Mouse (Mus musculus) hindbrain, embryonic 11.5 days (tissue): Measurements from ENCODE around the gene Zfp777. TPM values are rescaled to one million over a fixed set of nuclear protein-coding genes. Genes with fewer than 3 reads are reported as not detected.

Experiments
- ATAC-seq: fragments of 200-750 bp; cut with Nextera tagmentation; 2 replicates; pipeline ENCODE4 v1.8.0; 2017; ENCODE audit warnings: mild to moderate bottlenecking, moderate TSS enrichment, moderate library complexity; ENCODE audit not compliant: low FRiP score
- DNase-seq: peaks from one replicate; pipeline ENCODE4 v3.0.0-alpha.2; 2015; ENCODE audit warnings: low spot score
- H3K27ac ChIP-seq: fragments of 300-500 bp; sonication (generic); 2 replicates; pipeline ENCODE4 v1.5.1; 2014; ENCODE audit warnings: mild to moderate bottlenecking, low read depth, low read length
- H3K27me3 ChIP-seq: fragments of 300-500 bp; sonication (generic); 2 replicates; pipeline ENCODE4 v1.6.1; 2014; ENCODE audit warnings: mild to moderate bottlenecking, low read length, moderate library complexity, mixed read lengths; ENCODE audit not compliant: control insufficient read depth, insufficient read depth
- H3K36me3 ChIP-seq: fragments of 300-500 bp; sonication (generic); 2 replicates; pipeline ENCODE4 v1.6.1; 2014; ENCODE audit warnings: mild to moderate bottlenecking, low read length, moderate library complexity, mixed read lengths; ENCODE audit not compliant: control insufficient read depth, insufficient read depth
- H3K4me1 ChIP-seq: fragments of 300-500 bp; sonication (generic); replicated peaks from 2 replicates; pipeline ENCODE4 v1.6.1; 2014; ENCODE audit warnings: low read length, mixed read lengths; ENCODE audit not compliant: control insufficient read depth, insufficient read depth
- H3K4me2 ChIP-seq: fragments of 300-500 bp; sonication (generic); replicated peaks from 2 replicates; pipeline ENCODE4 v1.6.1; 2014; ENCODE audit warnings: mild to moderate bottlenecking, low read depth, low read length
- H3K4me3 ChIP-seq: fragments of 300-500 bp; sonication (generic); 2 replicates; pipeline ENCODE4 v1.5.1; 2014; ENCODE audit warnings: low read depth, low read length
- H3K9ac ChIP-seq: fragments of 300-500 bp; sonication (generic); 2 replicates; pipeline ENCODE4 v1.6.1; 2014; ENCODE audit warnings: low read depth, low read length
- H3K9me3 ChIP-seq: fragments of 300-500 bp; sonication (generic); 2 replicates; pipeline ENCODE4 v1.6.1; 2016; ENCODE audit warnings: low read length; ENCODE audit not compliant: control insufficient read depth
- WGBS: fragments of 180-500 bp; shearing (Covaris S2); extraction: QIAGEN DNeasy Blood & Tissue Kit; methylation state at CpG from one replicate; pipeline ENCODE4 v1.1.7; 2014; 5-methylcytosine and 5-hydroxymethylcytosine counted together
- polyA plus RNA-seq: library from polyadenylated mRNA; unstranded; fragments of >200 nt; fragmentation: Nextera tagmentation; extraction: Ambion mirVana; gene quantifications from 2 replicates; pipeline ENCODE4 v1.2.1, GENCODE M21; 2014

Zfp777 gene
- polyA plus RNA-seq, 1 experiment from 2014 or later = 9.7 TPM

DNA sequence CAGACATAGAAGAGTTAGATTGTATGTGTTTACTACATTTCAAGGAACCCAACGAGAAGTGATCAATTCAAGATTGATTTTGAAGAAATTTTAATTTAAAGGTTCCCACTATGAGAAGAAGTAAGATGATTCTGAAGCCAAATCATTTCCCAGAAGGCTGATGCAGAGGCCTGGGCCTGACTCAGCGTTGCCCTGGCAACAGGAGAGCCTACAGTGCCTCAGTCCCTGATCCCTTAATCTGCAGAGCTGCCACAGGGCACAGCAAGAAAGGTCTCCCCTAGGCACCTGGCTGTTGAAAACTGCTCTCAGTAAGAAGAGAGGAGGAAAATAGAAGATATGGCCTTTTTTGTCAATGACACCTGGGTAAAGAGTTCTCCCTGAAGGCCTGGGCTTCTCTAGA lies 28.7 kb downstream of the Zfp777 start:
- WGBS = 75% methylated on average over 2 of the region's 2 CpGs
- no peak overlapping the region for H3K27ac ChIP-seq
- no peaks in the 10 kb centered on the region for H3K4me1 ChIP-seq
- ATAC-seq (no peak), DNase-seq (no peak)
- no peaks in the 10 kb centered on the region for H3K27me3 ChIP-seq
- no peaks in the 10 kb centered on the region for H3K9me3 ChIP-seq
- no peak overlapping the region for H3K4me2 ChIP-seq
- no peak overlapping the region for H3K9ac ChIP-seq
- peaks cover 7% of the 10 kb centered on the region for H3K36me3 ChIP-seq
- no peak overlapping the region for H3K4me3 ChIP-seq

DNA sequence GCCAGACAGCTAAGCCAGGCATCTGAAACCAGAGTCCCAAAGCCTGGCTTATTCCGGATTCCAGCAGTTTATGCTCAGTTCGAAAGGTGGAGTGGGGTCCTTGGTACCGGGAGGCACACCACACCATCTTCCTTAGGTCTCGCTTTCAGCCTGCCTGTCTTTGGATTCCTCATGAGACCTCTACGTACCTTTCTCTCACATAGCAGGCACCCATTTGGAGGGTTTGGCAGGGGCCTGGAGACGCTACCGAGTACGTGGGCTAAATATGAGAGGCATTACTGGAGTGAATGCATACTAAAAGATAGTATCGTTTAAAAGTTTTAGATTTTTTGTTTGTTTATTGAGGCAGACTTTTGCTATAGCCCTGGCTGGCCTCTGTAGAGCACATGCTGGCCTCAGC lies 31.9 kb downstream of the Zfp777 start:
- Histone ChIP-seq H3K27ac (no peak overlapping the region), H3K27me3 (no peaks in the 10 kb centered on the region), H3K4me3 (no peak overlapping the region), H3K4me1 (no peaks in the 10 kb centered on the region), H3K36me3 (no peaks in the 10 kb centered on the region), H3K9ac (no peak overlapping the region), H3K9me3 (no peaks in the 10 kb centered on the region), H3K4me2 (no peak overlapping the region)
- WGBS = 92% methylated on average over 9 of the region's 9 CpGs
- DNase-seq (no peak), ATAC-seq (no peak)

DNA sequence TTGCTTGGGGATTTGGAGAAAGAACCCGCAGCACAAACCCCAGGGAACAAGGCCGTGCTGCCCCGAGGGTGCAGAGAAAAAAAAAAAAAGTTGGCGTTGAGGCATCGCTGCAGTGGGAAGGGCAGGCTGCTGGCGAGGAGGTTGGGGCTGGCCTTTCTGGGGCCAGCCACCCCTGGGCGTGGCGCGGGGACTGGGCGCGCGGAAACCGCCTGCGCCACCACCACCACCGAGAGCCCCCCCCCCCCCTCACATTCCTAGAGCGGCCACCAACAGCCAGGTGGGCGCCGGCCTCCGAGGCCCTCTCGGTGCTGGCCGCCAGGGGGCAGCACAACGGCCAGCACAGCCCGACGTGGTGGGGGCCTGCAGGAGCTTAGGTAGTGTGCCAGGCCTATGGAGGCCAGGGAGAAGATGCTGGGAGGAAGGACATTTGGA lies 32.6 kb downstream of the Zfp777 start:
- no peak overlapping the region for H3K27ac ChIP-seq
- DNase-seq (peak; percentile 88), ATAC-seq (peak; percentile 94)
- no peaks in the 10 kb centered on the region for H3K27me3 ChIP-seq
- peak overlapping the region; percentile 54 for H3K9ac ChIP-seq
- no peaks in the 10 kb centered on the region for H3K36me3 ChIP-seq
- no peaks in the 10 kb centered on the region for H3K9me3 ChIP-seq
- no peaks in the 10 kb centered on the region for H3K4me1 ChIP-seq
- H3K4me2 ChIP-seq = peak overlapping the region; percentile 47
- H3K4me3 ChIP-seq = peak overlapping the region; percentile 36
- WGBS = 0% methylated on average over 24 of the region's 24 CpGs

DNA sequence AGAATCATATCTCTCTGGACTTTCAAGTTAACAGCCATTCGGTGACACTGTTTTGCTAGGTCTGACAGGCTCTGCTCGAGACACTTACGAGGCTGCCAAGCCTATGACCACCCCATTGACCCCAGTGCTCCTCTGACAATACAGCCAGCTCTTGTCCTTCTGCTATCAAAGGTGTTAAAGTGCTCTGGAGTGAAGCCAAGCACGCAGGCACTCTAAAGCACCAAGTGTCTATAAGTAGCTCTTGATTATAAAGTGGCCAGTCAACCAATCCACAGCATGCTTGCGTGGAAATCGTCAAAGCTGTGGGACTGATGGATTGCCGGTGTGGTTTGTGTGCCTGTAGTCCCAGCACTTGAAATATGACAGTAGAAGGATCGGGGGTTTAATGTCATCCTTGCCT lies 38.0 kb downstream of the Zfp777 start:
- no peaks in the 10 kb centered on the region for H3K4me1 ChIP-seq
- no peak overlapping the region for H3K4me3 ChIP-seq
- no peaks in the 10 kb centered on the region for H3K36me3 ChIP-seq
- H3K9ac ChIP-seq = no peak overlapping the region
- DNase-seq (no peak), ATAC-seq (no peak)
- no peak overlapping the region for H3K27ac ChIP-seq
- WGBS = 65% methylated on average over 8 of the region's 8 CpGs
- H3K9me3 ChIP-seq = no peaks in the 10 kb centered on the region
- no peak overlapping the region for H3K4me2 ChIP-seq
- no peaks in the 10 kb centered on the region for H3K27me3 ChIP-seq

DNA sequence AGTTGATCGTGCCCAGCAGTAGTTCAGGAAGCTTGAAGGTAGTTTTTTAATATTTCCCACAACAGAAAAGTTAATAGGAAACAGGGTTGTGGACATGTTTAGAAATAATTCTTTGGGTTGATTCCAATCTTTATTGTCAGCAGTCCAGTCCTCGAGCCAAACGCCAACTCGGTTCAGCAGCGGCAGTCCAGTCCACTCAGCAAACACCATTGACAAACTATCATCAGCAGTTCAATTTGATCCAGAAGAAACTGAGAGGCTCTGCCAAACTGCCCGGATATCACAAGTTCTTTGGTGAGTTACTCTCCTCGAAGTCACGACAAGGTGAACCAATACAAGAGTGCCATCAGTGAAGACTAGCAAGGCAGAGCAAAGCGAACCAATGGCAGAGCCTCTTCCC lies 53.0 kb downstream of the Zfp777 start:
- H3K36me3 ChIP-seq = no peaks in the 10 kb centered on the region
- WGBS = 92% methylated on average over 9 of the region's 9 CpGs

DNA sequence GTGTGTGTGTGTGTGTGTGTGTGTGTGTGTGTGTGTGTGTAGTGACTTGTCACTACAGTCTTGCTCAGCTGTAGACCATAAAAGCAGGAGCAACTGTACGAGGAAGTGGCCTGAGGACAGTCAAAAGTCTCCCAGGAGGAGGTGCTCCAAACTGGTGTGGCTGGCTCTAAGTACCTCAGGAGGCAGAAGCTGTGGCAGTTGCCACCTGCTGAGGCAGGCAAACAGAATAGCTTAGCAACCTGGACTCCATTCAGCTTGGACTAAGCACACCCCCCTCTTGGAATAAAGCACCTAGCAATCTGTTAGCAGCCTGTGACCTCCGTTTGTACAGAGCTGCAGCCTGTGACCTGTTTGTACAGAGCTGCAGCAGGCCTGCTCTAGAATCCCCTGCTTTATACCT lies 64.8 kb downstream of the Zfp777 start:
- ATAC-seq = no peak

More for the DNA sequence above, 53.0 kb downstream of the Zfp777 start:
- H3K27ac ChIP-seq = no peak overlapping the region
- no peaks in the 10 kb centered on the region for H3K9me3 ChIP-seq
- no peak for DNase-seq
- no peaks in the 10 kb centered on the region for H3K4me1 ChIP-seq
- H3K4me2 ChIP-seq = no peak overlapping the region
- H3K4me3 ChIP-seq = no peak overlapping the region
- H3K9ac ChIP-seq = no peak overlapping the region
- ATAC-seq = no peak
- no peaks in the 10 kb centered on the region for H3K27me3 ChIP-seq

DNA sequence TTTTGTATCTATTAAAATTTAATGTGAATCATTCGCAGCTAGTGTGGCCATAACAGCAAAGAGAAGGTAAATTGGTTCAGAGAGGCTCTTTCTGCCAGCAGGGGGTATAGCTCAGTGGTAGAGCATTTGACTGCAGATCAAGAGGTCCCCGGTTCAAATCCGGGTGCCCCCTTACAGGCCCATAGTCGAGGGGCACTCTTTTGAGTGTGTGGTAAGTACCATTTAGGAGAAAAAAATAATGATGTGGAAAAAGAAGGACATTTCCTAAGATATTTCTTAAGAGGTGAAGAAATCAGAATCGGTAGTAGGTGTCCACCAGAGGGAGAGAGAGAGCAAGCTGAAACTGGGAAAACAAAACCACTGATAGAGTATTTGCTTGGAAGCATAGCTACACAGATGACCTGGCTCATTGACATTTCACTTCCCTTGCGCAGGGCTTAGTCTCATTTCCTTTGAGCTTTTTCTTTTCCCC lies 69.8 kb downstream of the Zfp777 start:
- no peaks in the 10 kb centered on the region for H3K36me3 ChIP-seq
- no peaks in the 10 kb centered on the region for H3K4me1 ChIP-seq
- no peak overlapping the region for H3K27ac ChIP-seq
- H3K9ac ChIP-seq = no peak overlapping the region
- no peak for ATAC-seq
- DNase-seq = peak; percentile 54
- no peak overlapping the region for H3K4me3 ChIP-seq
- 22% methylated on average over 6 of the region's 6 CpGs for WGBS
- H3K9me3 ChIP-seq = no peaks in the 10 kb centered on the region
- H3K4me2 ChIP-seq = no peak overlapping the region
- no peaks in the 10 kb centered on the region for H3K27me3 ChIP-seq

More for the DNA sequence above, 64.8 kb downstream of the Zfp777 start:
- H3K27me3 ChIP-seq = no peaks in the 10 kb centered on the region
- H3K4me2 ChIP-seq = no peak overlapping the region
- no peak overlapping the region for H3K9ac ChIP-seq
- H3K27ac ChIP-seq = no peak overlapping the region
- H3K4me3 ChIP-seq = no peak overlapping the region
- no peaks in the 10 kb centered on the region for H3K4me1 ChIP-seq
- no peak for DNase-seq
- H3K36me3 ChIP-seq = no peaks in the 10 kb centered on the region
- H3K9me3 ChIP-seq = no peaks in the 10 kb centered on the region
- WGBS = 15% methylated on average over 2 of the region's 2 CpGs

DNA sequence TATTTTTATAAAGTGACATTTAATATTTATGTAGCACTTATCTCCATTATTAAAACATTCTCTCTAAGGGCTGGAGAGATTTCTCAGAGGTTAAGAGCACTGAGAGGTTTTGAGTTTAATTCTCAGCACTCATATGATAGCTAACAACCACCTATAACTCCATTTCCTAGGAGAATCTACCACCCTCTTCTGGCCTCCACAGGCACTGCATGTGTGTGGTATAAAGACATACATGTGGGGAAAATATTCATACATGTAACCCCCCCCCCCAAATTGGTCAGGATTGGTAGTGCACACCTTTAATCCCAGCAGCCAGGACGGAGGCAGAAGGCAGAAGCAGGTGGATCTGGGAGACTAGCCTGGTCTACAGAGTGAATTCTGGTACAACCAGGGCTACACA lies 74.1 kb downstream of the Zfp777 start:
- no peak overlapping the region for H3K27ac ChIP-seq
- H3K4me3 ChIP-seq = no peak overlapping the region
- no peak for ATAC-seq
- 82% methylated on average over 1 of the region's 1 CpGs for WGBS
- H3K9me3 ChIP-seq = no peaks in the 10 kb centered on the region
- H3K4me1 ChIP-seq = no peaks in the 10 kb centered on the region
- no peak overlapping the region for H3K9ac ChIP-seq
- no peak overlapping the region for H3K4me2 ChIP-seq
- DNase-seq = no peak
- H3K27me3 ChIP-seq = no peaks in the 10 kb centered on the region
- no peaks in the 10 kb centered on the region for H3K36me3 ChIP-seq
